Mouse (Mus musculus): ENCODE data around the gene Ube2t. TPM values are rescaled to one million over a fixed set of nuclear protein-coding genes. Genes with fewer than 3 reads are reported as not detected.

The Ube2t gene
- polyA plus RNA-seq, 1 experiment: 99.6 TPM

DNA sequence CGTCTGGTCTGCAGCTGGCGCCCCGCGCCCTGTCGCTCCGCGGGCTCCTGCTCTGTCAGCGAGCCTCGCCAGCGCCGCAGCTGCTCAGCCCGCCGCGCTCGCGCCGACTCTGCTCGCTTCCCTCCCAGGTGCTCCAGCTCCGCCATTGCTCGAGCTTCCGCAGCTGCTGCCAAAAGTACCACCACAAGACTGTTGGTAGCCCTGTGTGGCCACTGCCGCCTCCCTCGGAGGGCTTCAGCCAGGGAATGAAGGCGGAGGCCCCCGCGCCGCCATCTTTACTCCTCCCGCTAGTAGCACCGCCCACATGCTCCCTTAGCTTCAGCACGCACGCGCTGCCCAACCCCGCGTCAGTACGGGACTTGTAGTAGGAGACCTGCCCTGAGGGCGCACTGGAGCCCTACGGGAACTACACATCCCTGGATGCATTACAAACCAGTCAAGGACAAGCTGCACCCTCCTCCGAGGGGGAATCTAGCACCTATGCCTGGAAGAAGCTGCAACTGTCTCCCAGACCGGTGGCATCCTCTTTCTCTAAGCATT lies 6.7 kb upstream of the Ube2t start, which contains the start of gene Ppp1r12b:
Ppp1r12b (minus strand) TSS at position 306 of the 540 bp plus-strand sequence.
- Histone ChIP-seq H3K27ac (ENCODE audit: insufficient read depth, low read length) (no peak within 1 kb of the TSS), H3K27me3 (ENCODE audit: control insufficient read depth, insufficient read depth, low read length, poor library complexity, severe bottlenecking) (no peaks in the 10 kb centered on the region), H3K36me3 (ENCODE audit: control insufficient read depth, insufficient read depth, low read length, poor library complexity, severe bottlenecking) (no peaks in the 10 kb centered on the region), H3K4me3 (ENCODE audit: low read depth, low read length) (peak within 1 kb of the TSS; percentile 92), H3K9me3 (replicated peaks; ENCODE audit: control insufficient read depth, insufficient read depth, low read length, poor library complexity, severe bottlenecking) (no peaks in the 10 kb centered on the region), H3K4me1 (ENCODE audit: control insufficient read depth, insufficient read depth, low read length) (no peaks in the 10 kb centered on the region), H3K9ac (ENCODE audit: low read depth, poor library complexity, severe bottlenecking) (peak within 1 kb of the TSS; percentile 67)
- TF ChIP-seq POLR2A (IDR thresholded peaks at IDR 0.05; ENCODE audit: insufficient read depth, low read length): peak; percentile 63
- no peak for TF ChIP-seq CTCF (IDR thresholded peaks at IDR 0.05; ENCODE audit: low read depth, low read length)
- 0 out of 2 replicates have a peak, but pooled peaks have one; percentile 23 for TF ChIP-seq EP300 (IDR thresholded peaks at IDR 0.05; ENCODE audit: insufficient read depth, low read depth, low read length)

DNA sequence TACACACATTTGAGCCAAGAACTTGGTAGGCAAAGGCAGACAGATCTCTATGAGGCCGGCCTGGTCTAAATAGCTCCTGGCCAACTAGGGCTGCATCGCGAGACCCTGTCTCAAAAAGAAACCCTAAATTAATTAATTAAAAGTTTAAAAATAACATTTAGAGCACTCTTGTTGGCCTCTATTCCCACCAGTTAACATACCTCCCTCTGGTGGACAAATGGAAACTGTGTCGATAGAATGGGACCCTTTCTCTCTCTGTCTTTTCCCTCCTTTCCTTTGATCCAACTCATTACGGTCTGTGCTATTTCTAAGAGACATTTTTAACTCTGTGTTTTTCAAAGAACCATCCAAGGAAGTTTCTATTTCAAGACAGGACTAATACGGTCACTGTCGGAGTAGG lies 1.7 kb upstream of the Ube2t start:
- peaks cover 4% of the 10 kb centered on the region; the same call in 1 of the 2 replicates for H3K36me3 ChIP-seq (ENCODE audit: control insufficient read depth, insufficient read depth, low read length, poor library complexity, severe bottlenecking)
- no peak overlapping the region for H3K4me3 ChIP-seq (ENCODE audit: low read depth, low read length)
- TF ChIP-seq POLR2A (IDR thresholded peaks at IDR 0.05; ENCODE audit: insufficient read depth, low read length) (no peak), EP300 (IDR thresholded peaks at IDR 0.05; ENCODE audit: insufficient read depth, low read depth, low read length) (no peak), CTCF (IDR thresholded peaks at IDR 0.05; ENCODE audit: low read depth, low read length) (no peak)

GRCm38 (mm10) chr1:134962821-134963220 lies 456 bp downstream of the Ube2t start:
- peak overlapping the region; percentile 83 for H3K4me3 ChIP-seq (ENCODE audit: low read depth, low read length)
- H3K36me3 ChIP-seq (ENCODE audit: control insufficient read depth, insufficient read depth, low read length, poor library complexity, severe bottlenecking): peaks cover 17% of the 10 kb centered on the region
- TF ChIP-seq EP300 (IDR thresholded peaks at IDR 0.05; ENCODE audit: insufficient read depth, low read depth, low read length): no peak
- peak; percentile 9 for TF ChIP-seq CTCF (IDR thresholded peaks at IDR 0.05; ENCODE audit: low read depth, low read length)
- peak overlapping the region; percentile 76 for H3K9ac ChIP-seq (ENCODE audit: low read depth, poor library complexity, severe bottlenecking)
- H3K4me1 ChIP-seq (ENCODE audit: control insufficient read depth, insufficient read depth, low read length): no peaks in the 10 kb centered on the region
- no peaks in the 10 kb centered on the region for H3K9me3 ChIP-seq (replicated peaks; ENCODE audit: control insufficient read depth, insufficient read depth, low read length, poor library complexity, severe bottlenecking)
- no peak overlapping the region for H3K27ac ChIP-seq (ENCODE audit: insufficient read depth, low read length)
- no peaks in the 10 kb centered on the region for H3K27me3 ChIP-seq (ENCODE audit: control insufficient read depth, insufficient read depth, low read length, poor library complexity, severe bottlenecking)

More for the DNA sequence above, 1.7 kb upstream of the Ube2t start:
- Histone ChIP-seq H3K4me1 (ENCODE audit: control insufficient read depth, insufficient read depth, low read length) (no peaks in the 10 kb centered on the region), H3K9me3 (replicated peaks; ENCODE audit: control insufficient read depth, insufficient read depth, low read length, poor library complexity, severe bottlenecking) (no peaks in the 10 kb centered on the region), H3K9ac (ENCODE audit: low read depth, poor library complexity, severe bottlenecking) (no peak overlapping the region), H3K27me3 (ENCODE audit: control insufficient read depth, insufficient read depth, low read length, poor library complexity, severe bottlenecking) (no peaks in the 10 kb centered on the region), H3K27ac (ENCODE audit: insufficient read depth, low read length) (no peak overlapping the region)

GRCm38 (mm10) chr1:134965430-134965829 lies 3.1 kb downstream of the Ube2t start:
- H3K36me3 ChIP-seq (ENCODE audit: control insufficient read depth, insufficient read depth, low read length, poor library complexity, severe bottlenecking): peaks cover 41% of the 10 kb centered on the region
- H3K9me3 ChIP-seq (replicated peaks; ENCODE audit: control insufficient read depth, insufficient read depth, low read length, poor library complexity, severe bottlenecking): no peaks in the 10 kb centered on the region
- H3K4me3 ChIP-seq (ENCODE audit: low read depth, low read length): no peak overlapping the region
- no peaks in the 10 kb centered on the region for H3K27me3 ChIP-seq (ENCODE audit: control insufficient read depth, insufficient read depth, low read length, poor library complexity, severe bottlenecking)
- no peak overlapping the region for H3K27ac ChIP-seq (ENCODE audit: insufficient read depth, low read length)
- H3K9ac ChIP-seq (ENCODE audit: low read depth, poor library complexity, severe bottlenecking): no peak overlapping the region
- no peaks in the 10 kb centered on the region for H3K4me1 ChIP-seq (ENCODE audit: control insufficient read depth, insufficient read depth, low read length)
- TF ChIP-seq POLR2A (IDR thresholded peaks at IDR 0.05; ENCODE audit: insufficient read depth, low read length): no peak

- no peak overlapping the region for H3K27ac ChIP-seq (ENCODE audit: insufficient read depth, low read length)
- H3K36me3 ChIP-seq (ENCODE audit: control insufficient read depth, insufficient read depth, low read length, poor library complexity, severe bottlenecking): peaks cover 65% of the 10 kb centered on the region
- H3K4me1 ChIP-seq (ENCODE audit: control insufficient read depth, insufficient read depth, low read length): no peaks in the 10 kb centered on the region
- no peak overlapping the region for H3K4me3 ChIP-seq (ENCODE audit: low read depth, low read length)
- TF ChIP-seq CTCF (IDR thresholded peaks at IDR 0.05; ENCODE audit: low read depth, low read length): no peak
- no peak for TF ChIP-seq EP300 (IDR thresholded peaks at IDR 0.05; ENCODE audit: insufficient read depth, low read depth, low read length)
- TF ChIP-seq POLR2A (IDR thresholded peaks at IDR 0.05; ENCODE audit: insufficient read depth, low read length): no peak
- no peaks in the 10 kb centered on the region for H3K9me3 ChIP-seq (replicated peaks; ENCODE audit: control insufficient read depth, insufficient read depth, low read length, poor library complexity, severe bottlenecking)
- H3K9ac ChIP-seq (ENCODE audit: low read depth, poor library complexity, severe bottlenecking): no peak overlapping the region
- H3K27me3 ChIP-seq (ENCODE audit: control insufficient read depth, insufficient read depth, low read length, poor library complexity, severe bottlenecking): no peaks in the 10 kb centered on the region
These were observed 10.6 kb downstream of the Ube2t start for GRCm38 (mm10) chr1:134972920-134973319.

- no peak overlapping the region for H3K27ac ChIP-seq (ENCODE audit: insufficient read depth, low read length)
- H3K4me1 ChIP-seq (ENCODE audit: control insufficient read depth, insufficient read depth, low read length): no peaks in the 10 kb centered on the region
- H3K27me3 ChIP-seq (ENCODE audit: control insufficient read depth, insufficient read depth, low read length, poor library complexity, severe bottlenecking): no peaks in the 10 kb centered on the region
- H3K9me3 ChIP-seq (replicated peaks; ENCODE audit: control insufficient read depth, insufficient read depth, low read length, poor library complexity, severe bottlenecking): no peaks in the 10 kb centered on the region
- no peaks in the 10 kb centered on the region for H3K36me3 ChIP-seq (ENCODE audit: control insufficient read depth, insufficient read depth, low read length, poor library complexity, severe bottlenecking)
- 0 out of 2 replicates have a peak overlapping the region, but pooled peaks have one; percentile 9 for H3K9ac ChIP-seq (ENCODE audit: low read depth, poor library complexity, severe bottlenecking)
- TF ChIP-seq POLR2A (IDR thresholded peaks at IDR 0.05; ENCODE audit: insufficient read depth, low read length) (no peak), EP300 (IDR thresholded peaks at IDR 0.05; ENCODE audit: insufficient read depth, low read depth, low read length) (no peak), CTCF (IDR thresholded peaks at IDR 0.05; ENCODE audit: low read depth, low read length) (no peak)
- peak overlapping the region; percentile 47 for H3K4me3 ChIP-seq (ENCODE audit: low read depth, low read length)
These were observed 25.0 kb downstream of the Ube2t start for GRCm38 (mm10) chr1:134987173-134987961.
